Mouse (Mus musculus): ENCODE measurements at regions not wholly inside any gene's neighbourhood (a gene's known extent, or its start where the extent isn't known, plus 50 kb on each side); places are given as distances from the start of the nearest gene placed in this dataset.

GRCm38 (mm10) chr13:28781660-28782059 lies 171.9 kb downstream of the Sox4 start:
- peak; percentile 51 for DNase-seq (ENCODE audit: low spot score)
- peak; percentile 43; the same call in 1 of the 2 replicates for TF ChIP-seq CTCF (IDR thresholded peaks at IDR 0.05; ENCODE audit: low read depth)
- H3K27ac ChIP-seq, result peak overlapping the region; percentile 37; the same call in 1 of the 2 replicates

GRCm38 (mm10) chr13:28780462-28780861 lies 173.1 kb downstream of the Sox4 start:
- ATAC-seq (replicated peaks; ENCODE audit: low FRiP score, low read depth), result no peak
- no peak overlapping the region for H3K27ac ChIP-seq
- no peaks in the 10 kb centered on the region for H3K27me3 ChIP-seq (ENCODE audit: insufficient read depth, low read length)
- no peak overlapping the region for H3K4me2 ChIP-seq (ENCODE audit: low read length)
- WGBS, result 85% methylated on average over 5 of the region's 5 CpGs
- H3K4me3 ChIP-seq (replicated peaks; ENCODE audit: low read depth, low read length), result no peak overlapping the region
- no peaks in the 10 kb centered on the region for H3K9me3 ChIP-seq (replicated peaks; ENCODE audit: low read length)
- no peak for TF ChIP-seq CTCF (IDR thresholded peaks at IDR 0.05; ENCODE audit: low read depth)
- 0 out of 2 replicates have a peak, but pooled peaks cover 8% of the 10 kb centered on the region for H3K4me1 ChIP-seq (replicated peaks; ENCODE audit: insufficient read depth, low read length)
- H3K9ac ChIP-seq (ENCODE audit: low read depth, low read length), result no peak overlapping the region
- DNase-seq (ENCODE audit: low spot score), result no peak
- H3K36me3 ChIP-seq (ENCODE audit: insufficient read depth, low read length), result no peaks in the 10 kb centered on the region

More at GRCm38 (mm10) chr13:28781660-28782059, 171.9 kb downstream of the Sox4 start:
- H3K4me3 ChIP-seq (replicated peaks; ENCODE audit: low read depth, low read length), result no peak overlapping the region
- H3K4me2 ChIP-seq (ENCODE audit: low read length), result no peak overlapping the region
- peaks cover 9% of the 10 kb centered on the region; the same call in 1 of the 2 replicates for H3K4me1 ChIP-seq (replicated peaks; ENCODE audit: insufficient read depth, low read length)
- WGBS, result 29% methylated on average over 5 of the region's 5 CpGs
- no peaks in the 10 kb centered on the region for H3K36me3 ChIP-seq (ENCODE audit: insufficient read depth, low read length)
- H3K9ac ChIP-seq (ENCODE audit: low read depth, low read length), result no peak overlapping the region
- no peaks in the 10 kb centered on the region for H3K9me3 ChIP-seq (replicated peaks; ENCODE audit: low read length)
- no peaks in the 10 kb centered on the region for H3K27me3 ChIP-seq (ENCODE audit: insufficient read depth, low read length)
- no peak for ATAC-seq (replicated peaks; ENCODE audit: low FRiP score, low read depth)

GRCm38 (mm10) chr13:28775142-28775815 lies 178.2 kb downstream of the Sox4 start:
- ATAC-seq (replicated peaks; ENCODE audit: low FRiP score, low read depth), result no peak
- no peak overlapping the region for H3K27ac ChIP-seq
- DNase-seq (ENCODE audit: low spot score), result no peak
- no peak overlapping the region for H3K9ac ChIP-seq (ENCODE audit: low read depth, low read length)
- H3K9me3 ChIP-seq (replicated peaks; ENCODE audit: low read length), result no peaks in the 10 kb centered on the region
- WGBS, result 69% methylated on average over 7 of the region's 7 CpGs
- H3K4me2 ChIP-seq (ENCODE audit: low read length), result no peak overlapping the region
- H3K36me3 ChIP-seq (ENCODE audit: insufficient read depth, low read length), result no peaks in the 10 kb centered on the region
- H3K27me3 ChIP-seq (ENCODE audit: insufficient read depth, low read length), result no peaks in the 10 kb centered on the region
- no peak overlapping the region for H3K4me3 ChIP-seq (replicated peaks; ENCODE audit: low read depth, low read length)
- no peak for TF ChIP-seq CTCF (IDR thresholded peaks at IDR 0.05; ENCODE audit: low read depth)
- H3K4me1 ChIP-seq (replicated peaks; ENCODE audit: insufficient read depth, low read length), result no peaks in the 10 kb centered on the region

GRCm38 (mm10) chr13:28774649-28775048 lies 178.9 kb downstream of the Sox4 start:
- Histone ChIP-seq H3K4me2 (ENCODE audit: low read length) (no peak overlapping the region), H3K27ac (no peak overlapping the region), H3K4me3 (replicated peaks; ENCODE audit: low read depth, low read length) (no peak overlapping the region), H3K36me3 (ENCODE audit: insufficient read depth, low read length) (no peaks in the 10 kb centered on the region), H3K9ac (ENCODE audit: low read depth, low read length) (no peak overlapping the region), H3K9me3 (replicated peaks; ENCODE audit: low read length) (no peaks in the 10 kb centered on the region), H3K27me3 (ENCODE audit: insufficient read depth, low read length) (no peaks in the 10 kb centered on the region), H3K4me1 (replicated peaks; ENCODE audit: insufficient read depth, low read length) (no peaks in the 10 kb centered on the region)
- DNase-seq (ENCODE audit: low spot score) (no peak), ATAC-seq (replicated peaks; ENCODE audit: low FRiP score, low read depth) (no peak)
- TF ChIP-seq CTCF (IDR thresholded peaks at IDR 0.05; ENCODE audit: low read depth), result no peak
- 84% methylated on average over 7 of the region's 7 CpGs for WGBS

GRCm38 (mm10) chr13:28773466-28773865 lies 180.0 kb downstream of the Sox4 start:
- Histone ChIP-seq H3K4me3 (replicated peaks; ENCODE audit: low read depth, low read length) (no peak overlapping the region), H3K27me3 (ENCODE audit: insufficient read depth, low read length) (no peaks in the 10 kb centered on the region), H3K9me3 (replicated peaks; ENCODE audit: low read length) (no peaks in the 10 kb centered on the region), H3K4me2 (ENCODE audit: low read length) (no peak overlapping the region), H3K9ac (ENCODE audit: low read depth, low read length) (no peak overlapping the region), H3K27ac (no peak overlapping the region), H3K36me3 (ENCODE audit: insufficient read depth, low read length) (no peaks in the 10 kb centered on the region), H3K4me1 (replicated peaks; ENCODE audit: insufficient read depth, low read length) (no peaks in the 10 kb centered on the region)
- TF ChIP-seq CTCF (IDR thresholded peaks at IDR 0.05; ENCODE audit: low read depth), result no peak
- no peak for DNase-seq (ENCODE audit: low spot score)
- no peak for ATAC-seq (replicated peaks; ENCODE audit: low FRiP score, low read depth)
- WGBS, result 83% methylated on average over 2 of the region's 2 CpGs

GRCm38 (mm10) chr13:28770531-28770930 lies 183.0 kb downstream of the Sox4 start:
- no peak overlapping the region for H3K9ac ChIP-seq (ENCODE audit: low read depth, low read length)
- H3K4me2 ChIP-seq (ENCODE audit: low read length), result 0 out of 2 replicates have a peak overlapping the region, but pooled peaks have one; percentile 11
- H3K9me3 ChIP-seq (replicated peaks; ENCODE audit: low read length), result no peaks in the 10 kb centered on the region; the same call in 1 of the 2 replicates
- no peak overlapping the region for H3K27ac ChIP-seq
- WGBS, result 29% methylated on average over 13 of the region's 13 CpGs
- no peaks in the 10 kb centered on the region for H3K36me3 ChIP-seq (ENCODE audit: insufficient read depth, low read length)
- H3K27me3 ChIP-seq (ENCODE audit: insufficient read depth, low read length), result no peaks in the 10 kb centered on the region
- no peaks in the 10 kb centered on the region for H3K4me1 ChIP-seq (replicated peaks; ENCODE audit: insufficient read depth, low read length)
- no peak for TF ChIP-seq CTCF (IDR thresholded peaks at IDR 0.05; ENCODE audit: low read depth)
- ATAC-seq (replicated peaks; ENCODE audit: low FRiP score, low read depth), result no peak
- H3K4me3 ChIP-seq (replicated peaks; ENCODE audit: low read depth, low read length), result no peak overlapping the region
- DNase-seq (ENCODE audit: low spot score), result peak; percentile 46
